In the genomic region with DNA sequence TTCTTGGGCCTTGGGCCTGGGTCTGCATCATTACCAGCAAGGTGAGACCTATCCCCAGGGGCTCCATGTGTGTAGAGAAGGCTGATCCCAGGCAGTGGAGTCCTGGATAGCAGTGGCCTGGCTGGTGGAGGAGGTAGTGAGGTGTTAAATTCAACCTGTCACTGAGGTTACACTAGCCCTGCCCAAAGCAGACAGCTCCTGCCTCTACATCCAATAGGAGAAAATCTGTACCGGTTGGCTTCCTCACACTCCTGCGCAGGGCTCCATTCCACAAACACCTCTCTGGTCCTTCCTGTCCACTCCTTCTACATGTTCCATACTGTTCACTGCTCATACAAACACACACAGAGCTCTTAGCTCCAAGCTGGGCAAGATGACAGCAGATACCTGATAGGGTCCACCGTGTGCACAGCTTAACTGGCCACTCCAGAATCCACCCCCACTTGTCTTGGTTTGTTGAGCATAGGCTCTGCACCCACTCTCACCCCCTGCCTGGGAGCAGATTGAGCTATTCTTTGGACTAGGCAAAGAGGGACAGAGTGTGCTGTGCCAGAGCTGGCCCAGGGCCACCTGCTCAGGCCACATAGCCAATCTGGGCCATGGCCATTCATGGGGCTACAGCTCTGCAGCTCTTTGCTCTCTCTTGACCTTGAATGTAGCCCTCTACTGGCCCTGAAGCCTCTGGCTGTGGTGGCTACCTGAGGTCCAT, we compare ENCODE assay signal across 13 mouse cellular contexts. TPM values are rescaled to one million over a fixed set of nuclear protein-coding genes. Genes with fewer than 3 reads are reported as not detected.
DNase-seq lines count a peak whose midpoint lies in the region; ATAC-seq and TF ChIP-seq lines count a peak whose summit lies in the region.
"Had no signal": no experiment of that assay in that cellular context is flagged by ENCODE, and none has a peak within 500 bp of the region (broad histone marks: within the 10 kb centered on the region; RNA-seq: fewer than 3 reads in every experiment).

No protein-coding gene starts in this region.

- no peaks in the 10 kb centered on the region for H3K27me3 ChIP-seq in liver, adult 2 months (ENCODE audit: control insufficient read depth, insufficient read depth, low read length)
- no peaks in the 10 kb centered on the region for H3K27me3 ChIP-seq in liver, postnatal 0 days (ENCODE audit: insufficient read depth, low read length)
- H3K27me3 ChIP-seq: kidney, embryonic 15.5 days had no signal

- 50% methylated on average over 3 of the region's 3 CpGs for WGBS in liver, adult 2 months
- 90% methylated on average over 3 of the region's 3 CpGs for WGBS in liver, postnatal 0 days (ENCODE audit: insufficient replicate concordance)

- no peak for TF ChIP-seq POLR2A in liver, adult 2 months (IDR thresholded peaks at IDR 0.05; ENCODE audit: extremely low read depth, insufficient read depth, low read length)

- no peak overlapping the region for H3K9ac ChIP-seq in liver, adult 2 months (ENCODE audit: low read depth, low read length)
- no peak overlapping the region for H3K9ac ChIP-seq in liver, postnatal 0 days (replicated peaks)
- H3K9ac ChIP-seq: kidney, embryonic 15.5 days; liver, embryonic 15.5 days had no signal

- intact Hi-C loops in gastrocnemius, adult 2 months (cut with DNase I), result no loop called here
- intact Hi-C loops in left cerebral cortex, postnatal 14 days (cut with DNase I), result no loop called here

- no peak for TF ChIP-seq EP300 in liver, postnatal 0 days (IDR thresholded peaks at IDR 0.05; ENCODE audit: low read depth)

- H3K4me1 ChIP-seq in liver, adult 2 months (ENCODE audit: control insufficient read depth, insufficient read depth, low read length), result peaks cover 24% of the 10 kb centered on the region
- H3K4me1 ChIP-seq in liver, postnatal 0 days (ENCODE audit: insufficient read depth), result no peaks in the 10 kb centered on the region
- H3K4me1 ChIP-seq: kidney, embryonic 15.5 days; liver, embryonic 15.5 days had no signal

- no peaks in the 10 kb centered on the region for H3K36me3 ChIP-seq in liver, adult 2 months (ENCODE audit: control insufficient read depth, insufficient read depth, low read length)
- no peaks in the 10 kb centered on the region for H3K36me3 ChIP-seq in liver, postnatal 0 days (replicated peaks; ENCODE audit: insufficient read depth, low read length)
- H3K36me3 ChIP-seq: kidney, embryonic 15.5 days; liver, embryonic 15.5 days had no signal

- peak overlapping the region; percentile 50 for H3K27ac ChIP-seq in gastrocnemius, adult 2 months
- peak overlapping the region; percentile 5; the same call in 1 of the 2 replicates for H3K27ac ChIP-seq in liver, adult 2 months (replicated peaks; ENCODE audit: insufficient read depth, low read depth, low read length)
- no peak overlapping the region for H3K27ac ChIP-seq in liver, postnatal 0 days (ENCODE audit: low read depth)
- H3K27ac ChIP-seq: kidney, embryonic 15.5 days; liver, embryonic 15.5 days had no signal

- peak; percentile 81 for DNase-seq in gastrocnemius, adult 2 months
- DNase-seq in gastrocnemius, postnatal 4 days (ENCODE audit: low spot score in 2 of 2), result no peak
- DNase-seq in liver, adult 2 months (ENCODE audit: extremely low read depth, low read depth, low spot score), result peak; percentile 86
- no peak for DNase-seq in liver, postnatal 0 days
- DNase-seq in cerebellum, postnatal 10 days, result peak; percentile 95 to 97
- peak; percentile 50 to 59 for DNase-seq in left cerebral cortex, postnatal 14 days (ENCODE audit: low spot score in 2 of 2)
- DNase-seq in neural tube, embryonic 10.5 days (ENCODE audit: extremely low spot score, low spot score), result no peak
- no peak for DNase-seq in spleen, postnatal 4 days (ENCODE audit: low spot score in 2 of 2)

- no peaks in the 10 kb centered on the region for H3K9me3 ChIP-seq in liver, postnatal 0 days (ENCODE audit: low read length)
- H3K9me3 ChIP-seq: kidney, embryonic 15.5 days; liver, embryonic 15.5 days had no signal

- ATAC-seq in liver, postnatal 0 days, result no peak

- no peak overlapping the region for H3K4me2 ChIP-seq in liver, postnatal 0 days (ENCODE audit: low read depth, low read length)
- H3K4me2 ChIP-seq: kidney, embryonic 15.5 days; liver, embryonic 15.5 days; midbrain, embryonic 11.5 days had no signal

- no peaks in the 10 kb centered on the region for H3K79me2 ChIP-seq in liver, adult 2 months (ENCODE audit: control insufficient read depth, insufficient read depth, low read length)

- no peak for TF ChIP-seq CTCF in gastrocnemius, adult 2 months (IDR thresholded peaks at IDR 0.05)
- no peak for TF ChIP-seq CTCF in liver, adult 2 months (IDR thresholded peaks at IDR 0.05; ENCODE audit: low read depth, low read length)
- TF ChIP-seq CTCF in liver, postnatal 0 days (IDR thresholded peaks at IDR 0.05; ENCODE audit: low read depth), result no peak

- no peak overlapping the region for H3K4me3 ChIP-seq in gastrocnemius, adult 2 months
- H3K4me3 ChIP-seq in liver, adult 2 months (ENCODE audit: insufficient read depth, low read depth, low read length), result no peak overlapping the region
- H3K4me3 ChIP-seq in liver, postnatal 0 days (ENCODE audit: low read depth, low read length), result no peak overlapping the region
- H3K4me3 ChIP-seq: kidney, embryonic 15.5 days; liver, embryonic 15.5 days had no signal

RNA-seq across cellular contexts. Expression of gene Ptgds, which starts 8.3 kb away (rescaled TPM):
- not detected for total RNA-seq in gastrocnemius, adult 2 months (2021)
- total RNA-seq in gastrocnemius, postnatal 4 days (2021), result 1 to 10 TPM; 2.9 to 3.9 TPM
- total RNA-seq in liver, adult 2 months (2014; rRNA removed), result 7.7 and 8.9 TPM in 2 replicates
- polyA plus RNA-seq in liver, adult 2 months (2012; rRNA removed), result 18.7 and 40.2 TPM in 2 replicates
- polyA plus RNA-seq in liver, postnatal 0 days (2015; fragmentation: Nextera tagmentation; extraction: Ambion mirVana), result 0.83 and 1.0 TPM in 2 replicates
- total RNA-seq in left cerebral cortex, postnatal 14 days (2021), result 1,000 to 10,000 TPM; 1,462 to 1,765 TPM
- polyA plus RNA-seq: C2C12; midbrain, embryonic 11.5 days had no signal

RNA-seq across cellular contexts. Expression of gene Lcn12, which starts 15.6 kb away (rescaled TPM):
- not detected for total RNA-seq in gastrocnemius, adult 2 months (2021)
- not detected for total RNA-seq in gastrocnemius, postnatal 4 days (2021)
- total RNA-seq in liver, adult 2 months (2014; rRNA removed), result 0.40 TPM in 1 of 2 replicates, not detected in the other
- polyA plus RNA-seq in liver, adult 2 months (2012; rRNA removed), result 0.25 and 0.27 TPM in 2 replicates
- not detected in 2 replicates for polyA plus RNA-seq in liver, postnatal 0 days (2015; fragmentation: Nextera tagmentation; extraction: Ambion mirVana)
- total RNA-seq in left cerebral cortex, postnatal 14 days (2021), result not detected
- polyA plus RNA-seq: C2C12; embryonic facial prominence, embryonic 11.5 days; kidney, embryonic 15.5 days; liver, embryonic 15.5 days; midbrain, embryonic 11.5 days had no signal

RNA-seq across cellular contexts. Expression of gene Paxx, which starts 17.2 kb away (rescaled TPM):
- 10 to 100 TPM; 13.6 to 14.4 TPM for total RNA-seq in gastrocnemius, adult 2 months (2021)
- total RNA-seq in gastrocnemius, postnatal 4 days (2021), result 10 to 100 TPM; 40.0 to 45.9 TPM
- total RNA-seq in liver, adult 2 months (2014; rRNA removed), result 30.6 and 36.8 TPM in 2 replicates
- polyA plus RNA-seq in liver, adult 2 months (2012; rRNA removed), result 173 and 181 TPM in 2 replicates
- polyA plus RNA-seq in liver, postnatal 0 days (2015; fragmentation: Nextera tagmentation; extraction: Ambion mirVana), result 14.7 and 17.1 TPM in 2 replicates
- 10 to 100 TPM; 64.1 to 66.3 TPM for total RNA-seq in left cerebral cortex, postnatal 14 days (2021)

RNA-seq across cellular contexts. Expression of gene Clic3, which starts 21.5 kb away (rescaled TPM):
- 1 to 10 TPM in 1 of 2 experiments, under 1 TPM in 1; 0.31 to 1.1 TPM for total RNA-seq in gastrocnemius, adult 2 months (2021)
- under 1 TPM in 1 of 2 experiments, not detected in 1; 0.34 TPM for total RNA-seq in gastrocnemius, postnatal 4 days (2021)
- total RNA-seq in liver, adult 2 months (2014; rRNA removed), result 0.18 and 0.54 TPM in 2 replicates
- polyA plus RNA-seq in liver, adult 2 months (2012; rRNA removed), result 6.2 and 9.2 TPM in 2 replicates
- polyA plus RNA-seq in liver, postnatal 0 days (2015; fragmentation: Nextera tagmentation; extraction: Ambion mirVana), result 0.77 and 1.4 TPM in 2 replicates
- total RNA-seq in left cerebral cortex, postnatal 14 days (2021), result 1 to 10 TPM in 1 of 2 experiments, under 1 TPM in 1; 0.59 to 1.2 TPM
- polyA plus RNA-seq: embryonic facial prominence, embryonic 11.5 days had no signal

RNA-seq across cellular contexts. Expression of gene Fbxw5, which starts 22.4 kb away (rescaled TPM):
- total RNA-seq in gastrocnemius, adult 2 months (2021), result 10 to 100 TPM; 76.9 to 88.4 TPM
- 10 to 100 TPM; 62.5 to 71.4 TPM for total RNA-seq in gastrocnemius, postnatal 4 days (2021)
- 18.6 and 24.0 TPM in 2 replicates for total RNA-seq in liver, adult 2 months (2014; rRNA removed)
- 18.8 and 19.4 TPM in 2 replicates for polyA plus RNA-seq in liver, adult 2 months (2012; rRNA removed)
- polyA plus RNA-seq in liver, postnatal 0 days (2015; fragmentation: Nextera tagmentation; extraction: Ambion mirVana), result 26.7 and 26.9 TPM in 2 replicates
- total RNA-seq in left cerebral cortex, postnatal 14 days (2021), result 100 to 1,000 TPM; 141 to 142 TPM

Comparison
In these comparisons a context has a peak if more than half of its experiments do, and no peak if none do; other contexts are left out.
1. DNase-seq: peak in gastrocnemius, adult 2 months (single experiment), liver, adult 2 months (single experiment), cerebellum, postnatal 10 days (2 of 2) and left cerebral cortex, postnatal 14 days (2 of 2); none in gastrocnemius, postnatal 4 days (0 of 2), liver, postnatal 0 days (single experiment), neural tube, embryonic 10.5 days (single experiment) and spleen, postnatal 4 days (0 of 2).
2. RNA of gene Ptgds, which starts 8.3 kb away (total RNA-seq): 1,462 to 1,765 TPM in left cerebral cortex, postnatal 14 days; 7.7 to 8.9 TPM in liver, adult 2 months, 2.9 to 3.9 TPM in gastrocnemius, postnatal 4 days and not detected in gastrocnemius, adult 2 months; every median in the first group is over 100 times any median in the second.